Mouse (Mus musculus) hindbrain, postnatal 0 days (tissue): ENCODE data around the gene Gm10521. TPM values are rescaled to one million over a fixed set of nuclear protein-coding genes. Genes with fewer than 3 reads are reported as not detected.

Experiments used
- ATAC-seq: fragments of 200-750 bp; cut with Nextera tagmentation; 2 replicates; pipeline ENCODE4 v1.8.0; 2017; ENCODE audit warnings: mild to moderate bottlenecking, moderate TSS enrichment, moderate library complexity
- DNase-seq: peaks from one replicate; pipeline ENCODE4 v3.0.0-alpha.2; 2015; ENCODE audit warnings: low spot score
- H3K27ac ChIP-seq: fragments of 300-500 bp; sonication (generic); 2 replicates; pipeline ENCODE4 v1.5.1; 2014; ENCODE audit warnings: mild to moderate bottlenecking
- H3K27me3 ChIP-seq: fragments of 300-500 bp; sonication (generic); 2 replicates; pipeline ENCODE4 v1.6.1; 2014; ENCODE audit warnings: low read length, mixed read lengths; ENCODE audit not compliant: insufficient read depth
- H3K36me3 ChIP-seq: fragments of 300-500 bp; sonication (generic); 2 replicates; pipeline ENCODE4 v1.6.1; 2014; ENCODE audit warnings: low read length, mixed read lengths; ENCODE audit not compliant: insufficient read depth
- H3K4me1 ChIP-seq: fragments of 300-500 bp; sonication (generic); 2 replicates; pipeline ENCODE4 v1.6.1; 2014; ENCODE audit warnings: antibody characterized with exemption, low read length, mixed read lengths; ENCODE audit not compliant: insufficient read depth
- H3K4me2 ChIP-seq: fragments of 300-500 bp; sonication (generic); 2 replicates; pipeline ENCODE4 v1.6.1; 2014; ENCODE audit warnings: low read depth, mild to moderate bottlenecking, low read length, moderate library complexity, mixed read lengths
- H3K4me3 ChIP-seq: fragments of 300-500 bp; sonication (generic); 2 replicates; pipeline ENCODE4 v1.5.1; 2014; ENCODE audit warnings: low read length
- H3K9ac ChIP-seq: fragments of 300-500 bp; sonication (generic); replicated peaks from 2 replicates; pipeline ENCODE4 v1.6.1; 2014; ENCODE audit warnings: mild to moderate bottlenecking, low read length, moderate library complexity, mixed read lengths
- H3K9me3 ChIP-seq: fragments of 300-500 bp; sonication (generic); 2 replicates; pipeline ENCODE4 v1.6.1; 2016; ENCODE audit warnings: low read length, mixed read lengths
- CTCF ChIP-seq: IDR thresholded peaks from 2 replicates; pipeline ENCODE4 v1.5.1; 2016; ENCODE audit warnings: antibody characterized with exemption, control low read depth, low read depth
- WGBS: fragments of 180-500 bp; shearing (Covaris S2); extraction: QIAGEN DNeasy Blood & Tissue Kit; methylation state at CpG from one replicate; pipeline ENCODE4 v1.1.7; 2014; 5-methylcytosine and 5-hydroxymethylcytosine counted together
- polyA plus RNA-seq: library from polyadenylated mRNA; unstranded; fragments of >200 nt; fragmentation: Nextera tagmentation; extraction: Ambion mirVana; gene quantifications from 2 replicates; pipeline ENCODE4 v1.2.1, GENCODE M21; 2015
- total RNA-seq: library from RNA; depleted of rRNA; stranded (reverse); fragments of >200 nt; gene quantifications from 2 replicates; pipeline ENCODE4 v1.2.3, GENCODE M21; 2014; rRNA removed

Gm10521 gene
- total and polyA plus RNA-seq, 2 experiments from 2014 or later, result not detected

- Histone ChIP-seq H3K9me3 (no peaks in the 10 kb centered on the region), H3K4me1 (no peaks in the 10 kb centered on the region), H3K27ac (no peak overlapping the region), H3K4me3 (no peak overlapping the region), H3K27me3 (no peaks in the 10 kb centered on the region), H3K9ac (no peak overlapping the region), H3K4me2 (no peak overlapping the region), H3K36me3 (no peaks in the 10 kb centered on the region)
- TF ChIP-seq CTCF, result no peak
- 51% methylated on average over 6 of the region's 6 CpGs for WGBS
- ATAC-seq (no peak), DNase-seq (no peak)
Measured at GRCm38 (mm10) chr1:171946447-171946995, 51.1 kb downstream of the Gm10521 start.

Other genes with a start within 250 kb of the Gm10521 start
- not detected in 2 replicates for gene Slamf7, start 242.6 kb upstream of the Gm10521 start, total RNA-seq
- gene Slamf7, start 242.6 kb upstream of the Gm10521 start, polyA plus RNA-seq, result not detected in 2 replicates
- 0.54 and 2.1 TPM in 2 replicates for gene Cd48, start 213.7 kb upstream of the Gm10521 start, total RNA-seq
- gene Cd48, start 213.7 kb upstream of the Gm10521 start, polyA plus RNA-seq, result 0.95 and 1.5 TPM in 2 replicates
- gene Slamf1, start 128.5 kb upstream of the Gm10521 start, total RNA-seq, result 0.16 TPM in 1 of 2 replicates, not detected in the other
- 0.09 and 0.10 TPM in 2 replicates for gene Slamf1, start 128.5 kb upstream of the Gm10521 start, polyA plus RNA-seq
- gene Cd84, start 56.0 kb upstream of the Gm10521 start, total RNA-seq, result 1.1 and 1.2 TPM in 2 replicates
- 1.6 and 1.7 TPM in 2 replicates for gene Cd84, start 56.0 kb upstream of the Gm10521 start, polyA plus RNA-seq
- 0.42 TPM in 1 of 2 replicates, not detected in the other for gene Slamf6, start 21.9 kb downstream of the Gm10521 start, total RNA-seq
- 0.15 TPM in 1 of 2 replicates, not detected in the other for gene Slamf6, start 21.9 kb downstream of the Gm10521 start, polyA plus RNA-seq
- gene Vangl2, start 132.8 kb downstream of the Gm10521 start, total RNA-seq, result 86.6 and 117 TPM in 2 replicates
- gene Vangl2, start 132.8 kb downstream of the Gm10521 start, polyA plus RNA-seq, result 33.0 and 36.5 TPM in 2 replicates
- 13.3 and 17.3 TPM in 2 replicates for gene Nhlh1, start 161.9 kb downstream of the Gm10521 start, total RNA-seq
- 2.3 and 2.4 TPM in 2 replicates for gene Nhlh1, start 161.9 kb downstream of the Gm10521 start, polyA plus RNA-seq
- gene Copa, start 186.9 kb downstream of the Gm10521 start, total RNA-seq, result 189 and 191 TPM in 2 replicates
- gene Copa, start 186.9 kb downstream of the Gm10521 start, polyA plus RNA-seq, result 136 and 142 TPM in 2 replicates
- 77.5 and 86.9 TPM in 2 replicates for gene Ncstn, start 187.1 kb downstream of the Gm10521 start, total RNA-seq
- 95.0 and 101 TPM in 2 replicates for gene Ncstn, start 187.1 kb downstream of the Gm10521 start, polyA plus RNA-seq
- 185 and 203 TPM in 2 replicates for gene Pex19, start 231.1 kb downstream of the Gm10521 start, total RNA-seq
- 140 and 144 TPM in 2 replicates for gene Pex19, start 231.1 kb downstream of the Gm10521 start, polyA plus RNA-seq